Mouse (Mus musculus) gastrocnemius, postnatal 14 days (tissue): ENCODE results near the gene Lrp6. TPM values are rescaled to one million over a fixed set of nuclear protein-coding genes. Genes with fewer than 3 reads are reported as not detected.

Source experiments
- DNase-seq: peaks from one replicate; pipeline ENCODE4 v3.0.0; 2021; ENCODE audit warnings: mixed read lengths
- intact Hi-C: fragments of 180-260 bp; cut with DNase I; formaldehyde crosslinking; loops from one replicate; pipeline ENCODE4 v1.15.1; 2025; ENCODE audit warnings: low total_unique reads
- total RNA-seq, 2 experiments: library from RNA; stranded (reverse); gene quantifications; 2 replicates each; pipeline ENCODE4 v1.2.3; 2021

Gene Lrp6
- total RNA-seq, 2 experiments from 2014 or later: 40.9 to 41.9 TPM

- no peak for DNase-seq
- intact Hi-C loops: no loop called here
Measured at GRCm38 (mm10) chr6:134582110-134582509, 15.3 kb upstream of the Lrp6 start.

- intact Hi-C loops: no loop called here
- DNase-seq: no peak
Measured at GRCm38 (mm10) chr6:134579506-134579905, 12.7 kb upstream of the Lrp6 start.

GRCm38 (mm10) chr6:134578039-134578438 is 11.3 kb upstream of the Lrp6 start:
- DNase-seq: no peak
- intact Hi-C loops: no loop called here

- intact Hi-C loops: no loop called here
- DNase-seq: no peak
Measured at GRCm38 (mm10) chr6:134575288-134575741, 8.6 kb upstream of the Lrp6 start.

- DNase-seq: no peak
- intact Hi-C loops: loop anchor here (5.0 kb wide), 1 partner anchor 39 kb away; no protein-coding TSS in a partner anchor
Measured at GRCm38 (mm10) chr6:134567986-134568556, 1.3 kb upstream of the Lrp6 start.

GRCm38 (mm10) chr6:134566248-134566817 is 432 bp downstream of the Lrp6 start:
- intact Hi-C loops: loop anchor here (5.0 kb wide), 1 partner anchor 41 kb away; no protein-coding TSS in a partner anchor
- no peak for DNase-seq

- no peak for DNase-seq
- intact Hi-C loops: loop anchor here (5.0 kb wide), 1 partner anchor 42 kb away; no protein-coding TSS in a partner anchor
Measured at GRCm38 (mm10) chr6:134565606-134566247, 1.0 kb downstream of the Lrp6 start.

GRCm38 (mm10) chr6:134564539-134564938 is 2.2 kb downstream of the Lrp6 start:
- no peak for DNase-seq
- intact Hi-C loops: no loop called here

GRCm38 (mm10) chr6:134559635-134560034 is 7.1 kb downstream of the Lrp6 start:
- intact Hi-C loops: no loop called here
- DNase-seq: no peak

- DNase-seq: no peak
- intact Hi-C loops: no loop called here
Measured at GRCm38 (mm10) chr6:134558546-134559129, 8.1 kb downstream of the Lrp6 start.

- intact Hi-C loops: no loop called here
- no peak for DNase-seq
Measured at GRCm38 (mm10) chr6:134557043-134557442, 9.7 kb downstream of the Lrp6 start.

GRCm38 (mm10) chr6:134556185-134556950 is 10.4 kb downstream of the Lrp6 start:
- DNase-seq: peak; percentile 41
- intact Hi-C loops: no loop called here

GRCm38 (mm10) chr6:134555178-134555577 is 11.6 kb downstream of the Lrp6 start:
- intact Hi-C loops: no loop called here
- no peak for DNase-seq

GRCm38 (mm10) chr6:134554230-134554629 is 12.5 kb downstream of the Lrp6 start:
- DNase-seq: no peak
- intact Hi-C loops: no loop called here

- intact Hi-C loops: no loop called here
Measured at GRCm38 (mm10) chr6:134551007-134551406, 15.8 kb downstream of the Lrp6 start.

GRCm38 (mm10) chr6:134550396-134550795 is 16.4 kb downstream of the Lrp6 start:
- intact Hi-C loops: no loop called here
- no peak for DNase-seq

More at GRCm38 (mm10) chr6:134551007-134551406, 15.8 kb downstream of the Lrp6 start:
- DNase-seq: no peak

- DNase-seq: no peak
- intact Hi-C loops: no loop called here
Measured at GRCm38 (mm10) chr6:134544843-134545242, 21.9 kb downstream of the Lrp6 start.

- intact Hi-C loops: no loop called here
Measured at GRCm38 (mm10) chr6:134544093-134544492, 22.7 kb downstream of the Lrp6 start.

GRCm38 (mm10) chr6:134543607-134544006 is 23.2 kb downstream of the Lrp6 start:
- intact Hi-C loops: no loop called here
- no peak for DNase-seq

More at GRCm38 (mm10) chr6:134544093-134544492, 22.7 kb downstream of the Lrp6 start:
- DNase-seq: no peak

- intact Hi-C loops: no loop called here
- no peak for DNase-seq
Measured at GRCm38 (mm10) chr6:134542374-134542773, 24.4 kb downstream of the Lrp6 start.
